In genomic region chr1:152572755-152573469, GRCm38 (mm10) we compare ENCODE assay signal across 11 mouse cellular contexts.
DNase-seq lines count a peak whose midpoint lies in the region; ATAC-seq and TF ChIP-seq lines count a peak whose summit lies in the region.
"Had no signal": no experiment of that assay in that cellular context is flagged by ENCODE, and none has a peak within 500 bp of the region (broad histone marks: within the 10 kb centered on the region; RNA-seq: fewer than 3 reads in every experiment).

No protein-coding gene starts in this region.

- TF ChIP-seq CTCF in bone marrow macrophage, adult 2 months (IDR thresholded peaks at IDR 0.05; ENCODE audit: low read depth, low read length) = no peak
- no peak for TF ChIP-seq CTCF in lung, postnatal 0 days (IDR thresholded peaks at IDR 0.05)

- no peak for DNase-seq in hindbrain, embryonic 10.5 days (ENCODE audit: low spot score)
- peak; percentile 86 for DNase-seq in ES-CJ7 (ENCODE audit: low read depth, low spot score)
- peak; percentile 73 for DNase-seq in lung, postnatal 0 days (ENCODE audit: low spot score)
- no peak for DNase-seq in urinary bladder, postnatal 25 days (ENCODE audit: low spot score)
- no peak for DNase-seq in thymus, adult 18-20 months
- DNase-seq in ovary, postnatal 14 days (ENCODE audit: low spot score) = no peak
- DNase-seq: cerebellum, adult 8-10 months; thymus, postnatal 4 days had no signal

- no peak overlapping the region for H3K4me2 ChIP-seq in hindbrain, embryonic 12.5 days (replicated peaks)
- no peak overlapping the region for H3K4me2 ChIP-seq in lung, postnatal 0 days (replicated peaks; ENCODE audit: low read depth, low read length)

- peaks cover 19% of the 10 kb centered on the region for H3K36me3 ChIP-seq in hindbrain, embryonic 10.5 days
- no peaks in the 10 kb centered on the region for H3K36me3 ChIP-seq in hindbrain, embryonic 12.5 days
- H3K36me3 ChIP-seq in lung, postnatal 0 days (ENCODE audit: insufficient read depth, low read length) = no peaks in the 10 kb centered on the region

- H3K4me3 ChIP-seq in hindbrain, embryonic 10.5 days = no peak overlapping the region
- no peak overlapping the region for H3K4me3 ChIP-seq in hindbrain, embryonic 12.5 days
- no peak overlapping the region for H3K4me3 ChIP-seq in bone marrow macrophage, adult 2 months (ENCODE audit: insufficient read depth, low read length)
- no peak overlapping the region for H3K4me3 ChIP-seq in lung, postnatal 0 days (ENCODE audit: low read depth, low read length)

- peaks cover 70% of the 10 kb centered on the region for H3K4me1 ChIP-seq in hindbrain, embryonic 10.5 days (replicated peaks)
- H3K4me1 ChIP-seq in hindbrain, embryonic 12.5 days = peaks cover 43% of the 10 kb centered on the region
- H3K4me1 ChIP-seq in bone marrow macrophage, adult 2 months (ENCODE audit: control insufficient read depth, insufficient read depth, low read length) = peaks cover 37% of the 10 kb centered on the region
- H3K4me1 ChIP-seq in lung, postnatal 0 days (ENCODE audit: insufficient read depth, low read depth, low read length) = peaks cover 14% of the 10 kb centered on the region; the same call in 1 of the 2 replicates

- peaks cover 53% of the 10 kb centered on the region for H3K27me3 ChIP-seq in hindbrain, embryonic 10.5 days (ENCODE audit: insufficient read depth, poor library complexity, severe bottlenecking)
- H3K27me3 ChIP-seq in hindbrain, embryonic 12.5 days = no peaks in the 10 kb centered on the region
- H3K27me3 ChIP-seq in lung, postnatal 0 days (replicated peaks; ENCODE audit: insufficient read depth, low read length) = no peaks in the 10 kb centered on the region

- no peaks in the 10 kb centered on the region for H3K9me3 ChIP-seq in hindbrain, embryonic 10.5 days
- no peaks in the 10 kb centered on the region for H3K9me3 ChIP-seq in hindbrain, embryonic 12.5 days (replicated peaks)
- no peaks in the 10 kb centered on the region for H3K9me3 ChIP-seq in lung, postnatal 0 days (ENCODE audit: low read length)

- no peak overlapping the region for H3K9ac ChIP-seq in hindbrain, embryonic 12.5 days
- H3K9ac ChIP-seq in lung, postnatal 0 days (replicated peaks; ENCODE audit: low read depth) = no peak overlapping the region
- H3K9ac ChIP-seq: liver, embryonic 14.5 days had no signal

- no peak; the same call in 1 of the 2 replicates for TF ChIP-seq EP300 in lung, postnatal 0 days (IDR thresholded peaks at IDR 0.05)

- WGBS in hindbrain, embryonic 10.5 days = 28% methylated on average over 7 of the region's 7 CpGs
- WGBS in hindbrain, embryonic 12.5 days = 24% methylated on average over 7 of the region's 7 CpGs
- WGBS in lung, postnatal 0 days = 18% methylated on average over 7 of the region's 7 CpGs

- TF ChIP-seq POLR2A in bone marrow macrophage, adult 2 months (IDR thresholded peaks at IDR 0.05; ENCODE audit: borderline replicate concordance, low read depth, low read length) = no peak

- H3K27ac ChIP-seq in hindbrain, embryonic 10.5 days = peak overlapping the region; percentile 62
- no peak overlapping the region for H3K27ac ChIP-seq in hindbrain, embryonic 12.5 days
- peak overlapping the region; percentile 2; the same call in 1 of the 2 replicates for H3K27ac ChIP-seq in bone marrow macrophage, adult 2 months (ENCODE audit: insufficient read depth, low read depth, low read length)
- H3K27ac ChIP-seq in lung, postnatal 0 days (ENCODE audit: low read length) = peak overlapping the region; percentile 57; the same call in 1 of the 2 replicates
- H3K27ac ChIP-seq: liver, embryonic 14.5 days had no signal

- ATAC-seq in hindbrain, embryonic 12.5 days (ENCODE audit: low FRiP score) = no peak
- peak; percentile 21; the same call in 1 of the 2 replicates for ATAC-seq in lung, postnatal 0 days

Comparison
In these comparisons a context has a peak if more than half of its experiments do, and no peak if none do; other contexts are left out.
1. DNase-seq: peak in ES-CJ7 (single experiment) and lung, postnatal 0 days (single experiment); none in hindbrain, embryonic 10.5 days (single experiment), urinary bladder, postnatal 25 days (single experiment), thymus, adult 18-20 months (0 of 2) and ovary, postnatal 14 days (single experiment).